Mouse (Mus musculus): ENCODE data around the gene Basp1.
A peak's percentile ranks its signal among the peaks of the same experiment; 100 is the strongest.
"Not testable (repeated sequence)": the region's sequence is repeated elsewhere in the genome, so short reads cannot be mapped to it uniquely, and the experiment has no call there.

The Basp1 gene

GRCm38 (mm10) chr15:25413378-25413901, at the start of gene Basp1:
Basp1 (minus strand) TSS chr15:25413764.
- peak; percentile 88 to 90 for DNase-seq (ENCODE audit: low spot score in 2 of 2)

- not testable (repeated sequence) for DNase-seq (ENCODE audit: low spot score in 2 of 2)
Measured at GRCm38 (mm10) chr15:25463076-25463475, 49.5 kb upstream of the Basp1 start.

- no peak for DNase-seq (ENCODE audit: low spot score in 2 of 2)
Measured at GRCm38 (mm10) chr15:25462056-25462762, 48.6 kb upstream of the Basp1 start.

GRCm38 (mm10) chr15:25459901-25460300, 46.3 kb upstream of the Basp1 start:
- no peak for DNase-seq (ENCODE audit: low spot score in 2 of 2)

DNA sequence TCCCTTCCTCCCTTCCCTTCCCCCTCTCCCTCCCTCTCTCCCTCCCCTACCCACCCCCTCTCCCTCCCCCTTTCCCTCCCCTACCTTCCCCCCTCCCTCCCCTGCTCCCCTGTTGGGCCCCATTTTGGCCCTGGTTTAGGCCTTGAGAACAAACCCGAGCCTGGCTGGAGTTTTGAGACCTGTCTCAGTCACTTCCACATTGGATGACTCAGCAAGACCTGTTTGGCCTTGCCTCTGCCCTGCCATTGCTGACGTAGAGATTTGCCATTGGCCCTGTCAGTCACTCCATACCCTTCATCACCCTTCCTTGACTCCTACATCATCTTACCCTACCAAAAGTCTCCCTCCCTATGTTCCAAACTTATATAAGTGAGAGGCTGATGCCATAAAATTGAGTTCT, 43.9 kb upstream of the Basp1 start:
- DNase-seq (ENCODE audit: low spot score in 2 of 2) = no peak

DNA sequence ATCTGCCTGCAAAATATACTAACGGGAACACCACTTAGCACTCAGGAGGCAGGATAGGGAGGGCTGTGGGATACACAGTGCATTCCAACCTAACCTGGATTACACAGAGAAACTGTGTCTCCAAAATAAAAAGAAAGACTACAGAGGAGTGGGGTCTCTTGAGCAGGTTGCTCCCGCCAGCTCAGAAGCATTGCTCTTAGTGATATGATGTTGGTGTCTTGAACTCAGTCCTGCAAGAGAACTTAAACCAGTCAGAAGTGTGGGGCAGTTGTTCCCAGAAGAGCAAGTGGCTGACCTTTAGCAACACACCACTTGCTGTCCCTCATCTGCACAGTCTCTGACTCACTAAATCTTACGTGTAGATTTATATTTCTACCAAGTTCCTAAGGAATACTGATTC, 40.0 kb upstream of the Basp1 start:
- DNase-seq (ENCODE audit: low spot score in 2 of 2) = no peak

- DNase-seq (ENCODE audit: low spot score in 2 of 2) = no peak
Measured at GRCm38 (mm10) chr15:25449348-25449747, 35.8 kb upstream of the Basp1 start.

DNA sequence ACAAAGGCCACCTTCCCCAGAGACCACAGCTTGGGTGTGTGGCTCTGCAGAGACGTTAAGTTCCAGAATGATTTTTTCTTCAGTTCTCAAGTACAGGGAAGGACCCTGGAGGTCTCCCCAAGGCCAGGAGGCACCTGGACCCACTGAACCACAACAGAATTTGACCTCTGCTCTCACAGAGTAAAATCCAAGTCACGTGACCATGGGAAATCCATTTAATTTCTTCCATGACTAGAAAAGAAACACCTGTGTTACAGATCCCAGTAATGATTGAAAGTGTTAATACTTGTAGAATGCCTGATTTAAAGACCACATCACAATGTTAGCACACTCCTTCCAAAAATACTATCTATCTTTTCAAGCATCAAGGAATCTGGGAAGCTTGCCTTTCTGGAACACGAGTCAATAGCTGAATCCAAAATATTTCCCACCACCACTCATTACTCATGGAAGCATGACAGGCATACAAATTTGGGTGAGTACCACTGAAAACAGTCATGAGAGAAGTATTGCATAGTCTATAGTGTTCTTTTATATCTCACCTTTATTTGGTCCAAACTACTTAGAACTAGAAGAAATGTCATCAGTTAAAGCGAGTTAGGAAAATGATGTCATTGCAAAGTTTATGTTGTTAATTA, 35.3 kb upstream of the Basp1 start:
- no peak for DNase-seq (ENCODE audit: low spot score in 2 of 2)

- DNase-seq (ENCODE audit: low spot score in 2 of 2) = no peak
Measured at GRCm38 (mm10) chr15:25447136-25447535, 33.6 kb upstream of the Basp1 start.

GRCm38 (mm10) chr15:25446155-25446487, 32.6 kb upstream of the Basp1 start:
- DNase-seq (ENCODE audit: low spot score in 2 of 2) = no peak

GRCm38 (mm10) chr15:25445361-25446154, 32.0 kb upstream of the Basp1 start:
- DNase-seq (ENCODE audit: low spot score in 2 of 2) = no peak

DNA sequence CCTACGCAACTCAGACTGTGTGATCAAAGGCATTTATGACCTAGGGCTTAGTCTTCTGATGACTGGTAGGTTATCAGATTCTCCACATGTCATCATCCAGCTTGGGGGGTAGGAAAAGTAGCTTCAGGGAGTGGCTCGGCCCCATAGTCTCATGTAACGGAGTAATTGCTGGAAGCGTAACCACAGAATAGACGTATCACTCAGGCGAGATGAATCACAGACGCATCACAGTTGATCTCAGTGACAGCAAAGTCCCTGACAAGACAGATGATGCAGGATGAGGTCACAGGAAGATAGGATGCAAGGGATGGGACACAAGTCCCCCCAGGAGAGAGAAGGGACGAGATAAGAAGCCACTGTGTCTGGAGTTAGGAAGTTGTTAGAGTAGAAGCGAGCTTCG, 30.6 kb upstream of the Basp1 start:
- no peak for DNase-seq (ENCODE audit: low spot score in 2 of 2)

DNA sequence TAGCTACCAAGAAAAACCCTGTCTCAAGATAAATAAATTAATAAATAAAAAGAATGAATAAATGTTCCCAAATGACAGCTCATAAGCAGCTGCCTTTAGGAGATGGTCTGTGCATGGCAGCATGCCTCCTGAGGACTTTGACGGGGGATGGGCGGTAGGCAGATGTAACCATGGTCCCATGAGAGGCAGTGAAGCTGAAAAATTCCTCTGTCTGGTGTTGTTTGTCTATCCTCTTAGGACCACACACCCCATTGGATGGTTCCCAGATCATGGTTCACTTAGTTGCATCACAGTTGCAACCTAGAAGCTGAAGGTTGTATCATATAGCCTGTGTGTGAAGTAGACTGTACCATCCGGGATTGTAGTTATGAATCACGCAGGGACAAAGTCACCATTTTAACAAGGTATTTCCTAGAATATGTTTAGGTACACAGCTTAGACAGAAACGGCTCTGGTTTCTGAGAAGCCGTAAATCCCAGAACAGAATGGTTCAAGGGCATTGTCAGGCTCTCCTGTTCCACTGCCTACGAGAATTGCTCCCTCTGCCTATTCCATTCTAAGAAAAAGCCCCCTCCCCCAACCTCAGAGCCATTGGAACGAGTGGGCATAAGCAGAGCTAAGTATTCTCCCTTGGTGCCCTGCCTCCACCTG, 29.7 kb upstream of the Basp1 start:
- no peak for DNase-seq (ENCODE audit: low spot score in 2 of 2)

DNA sequence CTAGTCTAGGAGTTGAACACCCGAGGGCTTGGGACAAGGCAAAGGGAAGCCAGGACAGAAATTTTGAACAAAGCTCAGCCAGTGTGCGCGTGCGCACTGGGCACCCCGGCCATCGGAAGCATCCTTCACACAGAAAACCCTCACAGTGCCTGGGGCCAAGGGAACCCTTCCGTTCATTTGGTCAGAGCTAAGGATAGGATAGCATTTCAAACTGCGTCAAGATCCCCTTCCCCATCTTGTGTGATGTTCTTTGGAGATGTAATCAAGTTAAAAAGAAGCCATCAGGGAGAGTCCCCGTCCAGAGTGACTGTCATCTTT, 28.3 kb upstream of the Basp1 start:
- DNase-seq (ENCODE audit: low spot score in 2 of 2) = no peak

DNA sequence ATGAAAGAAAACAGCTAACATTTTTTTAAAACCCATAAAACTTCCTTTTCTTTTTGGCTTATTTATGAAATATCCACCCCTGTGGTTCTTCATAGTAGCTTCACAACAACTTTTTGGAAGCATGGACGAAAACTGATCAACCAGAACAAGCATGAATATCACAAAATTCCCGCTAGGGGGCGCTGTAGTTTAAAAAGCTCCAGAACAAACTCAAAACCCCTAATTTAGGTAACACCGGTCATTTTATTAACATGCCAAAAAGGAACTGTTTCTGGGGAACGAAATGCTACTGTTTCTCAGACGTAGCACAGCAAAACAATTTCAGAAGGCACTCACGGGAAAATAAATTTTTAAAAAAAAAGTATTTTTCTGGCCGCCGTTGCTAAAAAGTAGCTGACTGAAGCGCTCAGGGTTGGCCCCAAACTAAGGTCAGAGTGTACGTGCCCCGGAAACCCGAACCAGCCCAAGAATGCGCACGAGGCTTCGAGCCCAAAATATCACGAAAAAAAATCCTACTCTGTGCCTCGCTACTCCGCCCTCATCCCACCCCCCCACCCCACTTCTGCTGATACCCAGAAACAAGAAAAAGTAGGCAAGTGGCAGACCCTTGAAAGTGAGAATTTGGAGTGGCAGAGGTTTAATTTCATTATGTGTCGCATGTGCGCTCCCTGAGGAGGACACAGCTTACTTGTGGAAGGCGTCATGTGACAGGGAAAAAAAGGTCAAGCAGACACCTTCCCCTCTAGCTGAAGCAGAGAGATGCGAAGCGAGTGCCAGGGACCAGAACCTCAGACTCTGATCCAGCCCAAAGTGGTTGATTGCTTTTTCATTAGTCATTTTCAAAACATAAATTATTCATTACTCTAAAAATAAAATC, 27.7 kb upstream of the Basp1 start:
- DNase-seq (ENCODE audit: low spot score in 2 of 2) = peak; percentile 57 to 77

GRCm38 (mm10) chr15:25440317-25440716, 26.8 kb upstream of the Basp1 start:
- DNase-seq (ENCODE audit: low spot score in 2 of 2) = no peak

DNA sequence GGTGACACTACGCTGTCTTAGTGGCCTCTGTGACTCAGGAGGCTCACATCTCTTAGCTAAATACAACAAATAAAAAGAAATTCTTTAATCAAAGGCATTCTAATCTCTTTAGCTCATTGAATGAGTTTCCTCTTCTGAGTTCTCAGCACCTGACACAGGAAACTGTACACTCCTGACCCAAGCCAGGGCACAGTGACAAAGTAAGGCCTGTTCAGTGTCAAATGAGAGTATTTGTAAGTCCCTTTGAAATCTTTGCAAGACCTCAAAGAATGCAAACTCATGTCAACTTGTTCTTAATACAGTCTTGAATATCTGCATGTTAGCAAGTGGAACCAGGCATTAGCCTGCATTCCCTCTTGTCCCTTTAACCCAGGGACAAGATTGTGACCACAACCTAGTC, 18.8 kb upstream of the Basp1 start:
- DNase-seq (ENCODE audit: low spot score in 2 of 2) = no peak

GRCm38 (mm10) chr15:25430167-25430566, 16.6 kb upstream of the Basp1 start:
- no peak for DNase-seq (ENCODE audit: low spot score in 2 of 2)

DNA sequence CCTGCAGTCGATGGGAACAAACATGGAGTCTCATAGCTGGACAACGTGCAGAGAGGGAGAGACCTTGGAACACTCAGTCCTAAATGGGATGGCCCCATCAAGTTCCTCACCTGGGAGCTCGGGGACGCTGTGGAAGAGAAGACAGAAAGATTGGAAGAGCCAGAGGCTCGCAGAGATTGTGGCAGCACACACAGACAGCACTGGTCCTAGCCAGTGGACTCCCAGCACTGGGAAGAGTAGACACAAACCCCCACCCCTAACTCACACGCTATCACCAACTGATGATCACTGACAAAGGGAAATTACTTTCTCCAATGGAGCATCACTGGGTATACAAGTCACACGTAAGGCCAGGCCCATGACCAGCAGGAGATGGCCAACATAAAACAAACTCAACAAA, 15.4 kb upstream of the Basp1 start:
- no peak for DNase-seq (ENCODE audit: low spot score in 2 of 2)

- DNase-seq (ENCODE audit: low spot score in 2 of 2) = peak in 1 of 2 experiments; percentile 48
Measured at GRCm38 (mm10) chr15:25428551-25428950, 15.0 kb upstream of the Basp1 start.

DNA sequence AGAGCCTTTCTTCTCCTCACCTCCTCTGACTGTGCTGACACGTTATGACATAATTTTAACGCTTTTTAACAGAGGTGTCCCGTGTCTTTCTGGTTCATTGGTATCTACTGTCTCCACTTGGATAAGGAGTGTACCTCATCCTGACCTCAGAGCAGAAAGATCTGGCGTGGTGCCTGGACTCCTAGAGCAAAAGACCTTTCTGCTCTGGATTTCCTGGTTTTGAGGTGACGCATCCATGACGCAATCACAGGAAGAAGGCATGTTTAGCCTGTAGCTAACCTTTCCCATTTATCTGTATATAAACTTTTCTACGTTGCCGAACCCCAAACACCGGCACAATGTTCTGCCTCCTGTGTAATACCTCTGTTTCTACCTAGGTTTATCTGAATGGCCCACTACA, 6.7 kb upstream of the Basp1 start:
- no peak for DNase-seq (ENCODE audit: low spot score in 2 of 2)

Measured in right cerebral cortex, postnatal 10 days (tissue).